Comparison of ENCODE assay signal across 22 mouse cellular contexts in the genomic region with DNA sequence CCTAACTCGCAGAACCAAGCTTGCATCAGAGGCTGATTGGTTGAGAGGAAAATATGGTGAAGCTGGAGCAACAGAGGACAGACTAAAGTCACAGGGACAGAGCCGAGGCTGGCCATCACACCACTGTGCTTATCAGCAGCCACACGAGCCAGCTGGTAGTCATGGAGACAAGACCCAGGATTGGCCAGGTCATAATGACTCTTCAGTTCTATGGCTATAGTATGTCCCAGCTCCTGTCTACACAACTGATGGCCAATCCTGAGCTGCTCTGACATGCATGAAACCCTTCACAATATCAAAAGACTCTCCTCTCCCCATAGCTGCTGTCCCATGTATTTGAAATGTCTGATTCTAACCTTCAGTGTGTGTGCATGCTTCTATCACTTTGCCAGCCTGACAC. TPM values are rescaled to one million over a fixed set of nuclear protein-coding genes. Genes with fewer than 3 reads are reported as not detected.
"Had no signal": no experiment of that assay in that cellular context is flagged by ENCODE, and none has a peak within 500 bp of the region (broad histone marks: within the 10 kb centered on the region; RNA-seq: fewer than 3 reads in every experiment).

No protein-coding gene starts in this region.

- ATAC-seq: midbrain, embryonic 13.5 days; midbrain, embryonic 15.5 days had no signal

- H3K27me3 ChIP-seq: midbrain, embryonic 13.5 days; midbrain, embryonic 15.5 days; neural tube, embryonic 12.5 days had no signal

- H3K4me2 ChIP-seq: lung, embryonic 14.5 days; midbrain, embryonic 11.5 days; midbrain, embryonic 13.5 days; midbrain, embryonic 15.5 days; neural tube, embryonic 12.5 days had no signal

- DNase-seq: lung, adult 18-20 months; lung, embryonic 14.5 days; lung, postnatal 10 days; lung, postnatal 4 days; right cerebral cortex, postnatal 14 days; thymus, adult 18-20 months; thymus, postnatal 14 days; thymus, postnatal 36 days had no signal

- H3K27ac ChIP-seq: midbrain, embryonic 13.5 days; midbrain, embryonic 15.5 days; neural tube, embryonic 12.5 days had no signal

- H3K36me3 ChIP-seq: midbrain, embryonic 13.5 days; midbrain, embryonic 15.5 days; neural tube, embryonic 12.5 days had no signal

- H3K4me3 ChIP-seq: midbrain, embryonic 13.5 days; midbrain, embryonic 15.5 days; neural tube, embryonic 12.5 days had no signal

- H3K9ac ChIP-seq: lung, embryonic 14.5 days; midbrain, embryonic 13.5 days; midbrain, embryonic 15.5 days; neural tube, embryonic 12.5 days had no signal

- H3K9me3 ChIP-seq: midbrain, embryonic 13.5 days; midbrain, embryonic 15.5 days; neural tube, embryonic 12.5 days had no signal

RNA-seq across cellular contexts. Expression of a gene that starts 3.8 kb away (rescaled TPM):
- total RNA-seq: megakaryocyte, adult 5-6 weeks; midbrain, postnatal 0 days; monocyte, adult 5-6 weeks; neutrophil, adult 5-6 weeks had no signal
- polyA plus RNA-seq: lung, embryonic 14.5 days; lung, embryonic 16.5 days; midbrain, embryonic 11.5 days; midbrain, embryonic 13.5 days; midbrain, embryonic 15.5 days; midbrain, postnatal 0 days; neural tube, embryonic 12.5 days; neural tube, embryonic 14.5 days; spleen, adult 2 months; stomach, embryonic 14.5 days; stomach, embryonic 16.5 days; thymus, postnatal 0 days had no signal

RNA-seq across cellular contexts. Expression of a gene that starts 38.3 kb away (rescaled TPM):
- total RNA-seq: megakaryocyte, adult 5-6 weeks; midbrain, postnatal 0 days; monocyte, adult 5-6 weeks; neutrophil, adult 5-6 weeks had no signal
